Mouse (Mus musculus): ENCODE data around the gene Rhobtb1. TPM values are rescaled to one million over a fixed set of nuclear protein-coding genes. Genes with fewer than 3 reads are reported as not detected.

Gene Rhobtb1
- polyA plus RNA-seq (2012; fragmentation: generic; extraction: Trizol), result 7.5 TPM

DNA sequence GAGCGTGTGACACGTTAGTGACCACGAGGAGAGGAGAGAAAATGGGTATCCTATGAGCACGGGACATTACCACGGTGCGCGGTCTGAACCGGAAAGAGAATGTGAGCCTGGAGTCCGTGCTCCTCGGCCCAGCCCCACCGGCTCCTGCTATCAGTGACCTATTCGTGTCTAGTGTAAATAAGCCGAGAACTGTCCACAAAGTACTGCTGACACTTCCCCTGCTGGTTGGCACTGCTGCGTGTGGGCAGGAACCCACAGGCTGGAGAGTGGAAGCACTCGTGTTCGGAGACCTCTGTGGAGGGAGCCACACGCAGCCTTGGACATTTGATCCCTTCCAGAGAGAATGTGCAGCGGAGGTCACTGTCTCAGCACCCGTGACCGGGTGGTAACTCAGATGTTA is at the start of gene Rhobtb1:
Gene Rhobtb1, plus strand, starts transcription at position 390 of the 400 bp plus-strand sequence.
- no peaks in the 10 kb centered on the region for H3K36me3 ChIP-seq (ENCODE audit: control insufficient read depth, insufficient read depth)
- H3K27me3 ChIP-seq (ENCODE audit: control insufficient read depth, insufficient read depth, insufficient read length), result no peaks in the 10 kb centered on the region
- no peak within 1 kb of the TSS for H3K4me2 ChIP-seq (ENCODE audit: low read depth)
- no peak within 1 kb of the TSS for H3ac ChIP-seq (ENCODE audit: control insufficient read depth, insufficient read length)
- H3K4me3 ChIP-seq, result no peak within 1 kb of the TSS
- no peaks in the 10 kb centered on the region for H3K79me2 ChIP-seq (ENCODE audit: control insufficient read depth, insufficient read depth)
- TF ChIP-seq SRF (IDR thresholded peaks at IDR 0.05; ENCODE audit: control insufficient read depth, insufficient read length, low read depth) (no peak), MYOG (IDR thresholded peaks at IDR 0.05; ENCODE audit: control insufficient read depth in 1 of 3, insufficient read depth in 1 of 3, insufficient read length in 2 of 3, low read depth in 2 of 3) (no peak), USF1 (IDR thresholded peaks at IDR 0.05; ENCODE audit: low read depth) (no peak), MAX (IDR thresholded peaks at IDR 0.05; ENCODE audit: low read depth) (no peak), REST (IDR thresholded peaks at IDR 0.05; ENCODE audit: insufficient read depth, insufficient read length) (no peak), TCF3 (IDR thresholded peaks at IDR 0.05; ENCODE audit: insufficient read length, low read depth) (no peak), POLR2AphosphoS2 (IDR thresholded peaks at IDR 0.05; ENCODE audit: insufficient read length, low read depth) (no peak), CEBPB (IDR thresholded peaks at IDR 0.05; ENCODE audit: insufficient read depth, poor library complexity, severe bottlenecking) (no peak), MYOD1 (IDR thresholded peaks at IDR 0.05; ENCODE audit: control insufficient read depth in 1 of 3, insufficient read length in 2 of 3, low read depth in 2 of 3) (no peak), POLR2A (IDR thresholded peaks at IDR 0.05; ENCODE audit: insufficient read length, low read depth) (no peak), TCF12 (IDR thresholded peaks at IDR 0.05; ENCODE audit: insufficient read depth, poor library complexity, severe bottlenecking) (no peak), E2F4 (IDR thresholded peaks at IDR 0.05; ENCODE audit: insufficient read depth) (no peak)

DNA sequence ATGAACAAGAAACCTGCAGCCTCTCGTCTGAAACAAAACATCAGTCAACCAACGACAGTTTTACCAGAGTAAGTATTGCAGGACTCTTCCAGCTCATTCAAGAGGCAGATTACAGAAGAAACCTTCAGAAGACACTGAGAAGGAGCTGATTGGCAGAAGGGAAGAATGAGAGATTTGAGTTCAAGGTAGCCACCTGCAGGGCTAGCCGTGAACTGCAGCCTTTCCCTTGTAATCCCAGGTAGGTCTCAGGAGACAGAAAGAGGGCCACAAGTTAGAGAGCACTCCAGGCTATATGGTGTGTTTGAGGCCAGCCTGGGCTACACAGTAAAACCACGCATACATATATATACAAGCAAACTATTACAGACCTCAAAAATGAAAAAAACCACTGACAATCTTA is 49.2 kb upstream of the Rhobtb1 start:
- TF ChIP-seq CEBPB (IDR thresholded peaks at IDR 0.05; ENCODE audit: insufficient read depth, poor library complexity, severe bottlenecking), result no peak
- TF ChIP-seq SRF (IDR thresholded peaks at IDR 0.05; ENCODE audit: control insufficient read depth, insufficient read length, low read depth), result no peak
- TF ChIP-seq POLR2AphosphoS2 (IDR thresholded peaks at IDR 0.05; ENCODE audit: insufficient read length, low read depth), result no peak
- TF ChIP-seq REST (IDR thresholded peaks at IDR 0.05; ENCODE audit: insufficient read depth, insufficient read length), result no peak
- no peak for TF ChIP-seq USF1 (IDR thresholded peaks at IDR 0.05; ENCODE audit: low read depth)
- TF ChIP-seq TCF12 (IDR thresholded peaks at IDR 0.05; ENCODE audit: insufficient read depth, poor library complexity, severe bottlenecking), result no peak
- TF ChIP-seq TCF3 (IDR thresholded peaks at IDR 0.05; ENCODE audit: insufficient read length, low read depth), result no peak
- TF ChIP-seq POLR2A (IDR thresholded peaks at IDR 0.05; ENCODE audit: insufficient read length, low read depth), result no peak
- TF ChIP-seq MYOG (IDR thresholded peaks at IDR 0.05; ENCODE audit: control insufficient read depth in 1 of 3, insufficient read depth in 1 of 3, insufficient read length in 2 of 3, low read depth in 2 of 3), result no peak
- no peak for TF ChIP-seq MYOD1 (IDR thresholded peaks at IDR 0.05; ENCODE audit: control insufficient read depth in 1 of 3, insufficient read length in 2 of 3, low read depth in 2 of 3)
- H3K27me3 ChIP-seq (ENCODE audit: control insufficient read depth, insufficient read depth, insufficient read length), result no peaks in the 10 kb centered on the region
- no peaks in the 10 kb centered on the region for H3K79me2 ChIP-seq (ENCODE audit: control insufficient read depth, insufficient read depth)
- H3K36me3 ChIP-seq (ENCODE audit: control insufficient read depth, insufficient read depth), result no peaks in the 10 kb centered on the region
- H3ac ChIP-seq (ENCODE audit: control insufficient read depth, insufficient read length), result no peak overlapping the region
- no peak overlapping the region for H3K4me3 ChIP-seq
- H3K4me2 ChIP-seq (ENCODE audit: low read depth), result no peak overlapping the region

DNA sequence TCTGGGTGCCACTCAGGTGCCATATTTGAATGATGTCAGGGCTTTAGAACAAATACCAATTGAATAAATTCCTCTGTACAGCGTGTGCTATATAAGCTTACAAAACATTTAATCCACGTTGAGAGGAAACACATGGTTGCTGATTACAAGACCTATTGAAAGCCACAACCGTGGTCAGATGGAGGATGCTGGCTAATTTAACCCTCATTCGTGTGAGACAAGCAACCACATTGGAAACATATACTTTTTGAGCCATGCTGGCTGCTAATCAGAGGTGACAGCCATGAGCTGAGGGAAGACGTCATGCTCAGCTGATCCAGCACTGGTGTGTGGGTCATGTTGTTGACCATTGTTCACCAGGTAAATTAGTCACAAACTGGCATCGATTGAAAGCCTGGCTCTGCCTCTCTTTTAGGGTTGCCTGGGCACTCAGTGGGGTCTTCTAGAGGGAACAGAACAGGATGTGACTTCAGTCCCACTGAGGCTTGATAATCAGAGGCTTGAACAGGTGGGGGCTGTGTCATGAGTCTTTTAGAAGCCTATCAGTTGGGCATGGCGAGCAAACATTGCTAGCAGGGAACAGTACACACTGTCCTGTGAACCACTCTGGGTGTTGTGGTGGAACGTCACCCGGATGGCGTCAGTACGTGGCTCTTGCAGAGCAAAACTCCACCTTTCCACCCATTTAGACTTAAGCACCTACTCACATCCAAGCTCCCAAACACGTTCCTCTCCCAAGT is 46.9 kb upstream of the Rhobtb1 start:
- H3ac ChIP-seq (ENCODE audit: control insufficient read depth, insufficient read length), result no peak overlapping the region
- no peaks in the 10 kb centered on the region for H3K27me3 ChIP-seq (ENCODE audit: control insufficient read depth, insufficient read depth, insufficient read length)
- no peak overlapping the region for H3K4me2 ChIP-seq (ENCODE audit: low read depth)
- TF ChIP-seq CEBPB (IDR thresholded peaks at IDR 0.05; ENCODE audit: insufficient read depth, poor library complexity, severe bottlenecking) (no peak), MYOG (IDR thresholded peaks at IDR 0.05; ENCODE audit: control insufficient read depth in 1 of 3, insufficient read depth in 1 of 3, insufficient read length in 2 of 3, low read depth in 2 of 3) (no peak), USF1 (IDR thresholded peaks at IDR 0.05; ENCODE audit: low read depth) (no peak), SRF (IDR thresholded peaks at IDR 0.05; ENCODE audit: control insufficient read depth, insufficient read length, low read depth) (no peak), POLR2AphosphoS2 (IDR thresholded peaks at IDR 0.05; ENCODE audit: insufficient read length, low read depth) (no peak), MAX (IDR thresholded peaks at IDR 0.05; ENCODE audit: low read depth) (no peak), MYOD1 (IDR thresholded peaks at IDR 0.05; ENCODE audit: control insufficient read depth in 1 of 3, insufficient read length in 2 of 3, low read depth in 2 of 3) (no peak), TCF3 (IDR thresholded peaks at IDR 0.05; ENCODE audit: insufficient read length, low read depth) (no peak), REST (IDR thresholded peaks at IDR 0.05; ENCODE audit: insufficient read depth, insufficient read length) (no peak), E2F4 (IDR thresholded peaks at IDR 0.05; ENCODE audit: insufficient read depth) (no peak), POLR2A (IDR thresholded peaks at IDR 0.05; ENCODE audit: insufficient read length, low read depth) (no peak), TCF12 (IDR thresholded peaks at IDR 0.05; ENCODE audit: insufficient read depth, poor library complexity, severe bottlenecking) (no peak)
- no peak overlapping the region for H3K4me3 ChIP-seq
- no peaks in the 10 kb centered on the region for H3K79me2 ChIP-seq (ENCODE audit: control insufficient read depth, insufficient read depth)
- H3K36me3 ChIP-seq (ENCODE audit: control insufficient read depth, insufficient read depth), result no peaks in the 10 kb centered on the region

DNA sequence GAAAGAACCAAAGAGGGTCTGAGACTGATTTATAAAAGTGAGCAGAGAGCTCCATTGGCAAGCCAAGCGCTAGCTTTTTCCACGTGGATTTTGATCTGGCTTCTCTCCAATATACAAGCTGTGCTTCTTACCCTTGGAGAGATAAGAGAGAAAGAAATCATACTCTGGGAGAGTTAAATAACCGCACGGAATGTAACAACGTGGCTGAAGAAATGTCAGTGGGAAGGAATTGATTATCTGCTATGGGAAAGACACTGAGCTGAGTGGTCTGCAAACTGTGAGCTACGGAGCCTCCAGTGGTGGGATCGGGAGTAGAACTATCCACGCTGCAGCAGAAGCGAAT is 46.4 kb upstream of the Rhobtb1 start:
- Histone ChIP-seq H3K79me2 (ENCODE audit: control insufficient read depth, insufficient read depth) (no peaks in the 10 kb centered on the region), H3K36me3 (ENCODE audit: control insufficient read depth, insufficient read depth) (no peaks in the 10 kb centered on the region), H3ac (ENCODE audit: control insufficient read depth, insufficient read length) (no peak overlapping the region), H3K4me2 (ENCODE audit: low read depth) (no peak overlapping the region), H3K4me3 (no peak overlapping the region), H3K27me3 (ENCODE audit: control insufficient read depth, insufficient read depth, insufficient read length) (no peaks in the 10 kb centered on the region)
- TF ChIP-seq MAX (IDR thresholded peaks at IDR 0.05; ENCODE audit: low read depth) (no peak), TCF3 (IDR thresholded peaks at IDR 0.05; ENCODE audit: insufficient read length, low read depth) (no peak), E2F4 (IDR thresholded peaks at IDR 0.05; ENCODE audit: insufficient read depth) (no peak), POLR2A (IDR thresholded peaks at IDR 0.05; ENCODE audit: insufficient read length, low read depth) (no peak), TCF12 (IDR thresholded peaks at IDR 0.05; ENCODE audit: insufficient read depth, poor library complexity, severe bottlenecking) (no peak), USF1 (IDR thresholded peaks at IDR 0.05; ENCODE audit: low read depth) (no peak), REST (IDR thresholded peaks at IDR 0.05; ENCODE audit: insufficient read depth, insufficient read length) (no peak), CEBPB (IDR thresholded peaks at IDR 0.05; ENCODE audit: insufficient read depth, poor library complexity, severe bottlenecking) (no peak), SRF (IDR thresholded peaks at IDR 0.05; ENCODE audit: control insufficient read depth, insufficient read length, low read depth) (no peak), POLR2AphosphoS2 (IDR thresholded peaks at IDR 0.05; ENCODE audit: insufficient read length, low read depth) (no peak), MYOD1 (IDR thresholded peaks at IDR 0.05; ENCODE audit: control insufficient read depth in 1 of 3, insufficient read length in 2 of 3, low read depth in 2 of 3) (no peak), MYOG (IDR thresholded peaks at IDR 0.05; ENCODE audit: control insufficient read depth in 1 of 3, insufficient read depth in 1 of 3, insufficient read length in 2 of 3, low read depth in 2 of 3) (no peak)
